Mouse (Mus musculus): ENCODE results near the gene A030014E15Rik. TPM values are rescaled to one million over a fixed set of nuclear protein-coding genes. Genes with fewer than 3 reads are reported as not detected.

A030014E15Rik gene
- polyA plus RNA-seq, 1 experiment from 2014 or later, result not detected

- Histone ChIP-seq H3K9me3 (replicated peaks; ENCODE audit: control insufficient read depth, low read length) (no peaks in the 10 kb centered on the region), H3K27me3 (ENCODE audit: control insufficient read depth, insufficient read depth, low read depth, low read length) (no peaks in the 10 kb centered on the region), H3K36me3 (ENCODE audit: control insufficient read depth, insufficient read depth) (no peaks in the 10 kb centered on the region), H3K4me2 (ENCODE audit: low read depth, low read length) (no peak overlapping the region), H3K4me1 (ENCODE audit: control insufficient read depth, low read depth, low read length) (no peaks in the 10 kb centered on the region), H3K4me3 (ENCODE audit: low read depth, low read length) (no peak overlapping the region), H3K9ac (ENCODE audit: low read depth, low read length) (no peak overlapping the region), H3K27ac (ENCODE audit: low read length) (no peak overlapping the region)
- WGBS (ENCODE audit: insufficient replicate concordance), result 37% methylated on average over 3 of the region's 3 CpGs
- no peak for ATAC-seq (ENCODE audit: low read depth)
Measured at GRCm38 (mm10) chr1:82966413-82966812, 41.7 kb downstream of the A030014E15Rik start.

- H3K36me3 ChIP-seq (ENCODE audit: control insufficient read depth, insufficient read depth), result no peaks in the 10 kb centered on the region
- H3K27me3 ChIP-seq (ENCODE audit: control insufficient read depth, insufficient read depth, low read depth, low read length), result no peaks in the 10 kb centered on the region
- no peak overlapping the region for H3K4me3 ChIP-seq (ENCODE audit: low read depth, low read length)
- H3K9me3 ChIP-seq (replicated peaks; ENCODE audit: control insufficient read depth, low read length), result no peaks in the 10 kb centered on the region
- H3K4me1 ChIP-seq (ENCODE audit: control insufficient read depth, low read depth, low read length), result no peaks in the 10 kb centered on the region
- ATAC-seq (ENCODE audit: low read depth), result peak; percentile 60
- WGBS (ENCODE audit: insufficient replicate concordance), result 21% methylated on average over 4 of the region's 4 CpGs
- no peak overlapping the region for H3K27ac ChIP-seq (ENCODE audit: low read length)
- H3K4me2 ChIP-seq (ENCODE audit: low read depth, low read length), result no peak overlapping the region
- no peak overlapping the region for H3K9ac ChIP-seq (ENCODE audit: low read depth, low read length)
Measured at GRCm38 (mm10) chr1:82972046-82972445, 47.3 kb downstream of the A030014E15Rik start.

GRCm38 (mm10) chr1:82973244-82973643 lies 48.5 kb downstream of the A030014E15Rik start:
- H3K27me3 ChIP-seq (ENCODE audit: control insufficient read depth, insufficient read depth, low read depth, low read length), result no peaks in the 10 kb centered on the region
- 45% methylated on average over 1 of the region's 1 CpGs for WGBS (ENCODE audit: insufficient replicate concordance)
- H3K4me3 ChIP-seq (ENCODE audit: low read depth, low read length), result no peak overlapping the region
- no peaks in the 10 kb centered on the region for H3K9me3 ChIP-seq (replicated peaks; ENCODE audit: control insufficient read depth, low read length)
- no peaks in the 10 kb centered on the region for H3K4me1 ChIP-seq (ENCODE audit: control insufficient read depth, low read depth, low read length)
- H3K36me3 ChIP-seq (ENCODE audit: control insufficient read depth, insufficient read depth), result no peaks in the 10 kb centered on the region
- H3K4me2 ChIP-seq (ENCODE audit: low read depth, low read length), result no peak overlapping the region
- H3K27ac ChIP-seq (ENCODE audit: low read length), result no peak overlapping the region
- H3K9ac ChIP-seq (ENCODE audit: low read depth, low read length), result no peak overlapping the region
- ATAC-seq (ENCODE audit: low read depth), result no peak

- no peaks in the 10 kb centered on the region for H3K36me3 ChIP-seq (ENCODE audit: control insufficient read depth, insufficient read depth)
- no peak overlapping the region for H3K27ac ChIP-seq (ENCODE audit: low read length)
- 27% methylated on average over 6 of the region's 6 CpGs for WGBS (ENCODE audit: insufficient replicate concordance)
- no peak overlapping the region for H3K4me3 ChIP-seq (ENCODE audit: low read depth, low read length)
- H3K9me3 ChIP-seq (replicated peaks; ENCODE audit: control insufficient read depth, low read length), result no peaks in the 10 kb centered on the region
- H3K4me1 ChIP-seq (ENCODE audit: control insufficient read depth, low read depth, low read length), result no peaks in the 10 kb centered on the region
- no peak overlapping the region for H3K9ac ChIP-seq (ENCODE audit: low read depth, low read length)
- no peaks in the 10 kb centered on the region for H3K27me3 ChIP-seq (ENCODE audit: control insufficient read depth, insufficient read depth, low read depth, low read length)
- no peak overlapping the region for H3K4me2 ChIP-seq (ENCODE audit: low read depth, low read length)
- ATAC-seq (ENCODE audit: low read depth), result no peak
Measured at GRCm38 (mm10) chr1:82973901-82974300, 49.2 kb downstream of the A030014E15Rik start.

- Histone ChIP-seq H3K4me1 (ENCODE audit: control insufficient read depth, low read depth, low read length) (no peaks in the 10 kb centered on the region), H3K27me3 (ENCODE audit: control insufficient read depth, insufficient read depth, low read depth, low read length) (no peaks in the 10 kb centered on the region), H3K9me3 (replicated peaks; ENCODE audit: control insufficient read depth, low read length) (no peaks in the 10 kb centered on the region), H3K4me3 (ENCODE audit: low read depth, low read length) (no peak overlapping the region), H3K27ac (ENCODE audit: low read length) (no peak overlapping the region), H3K4me2 (ENCODE audit: low read depth, low read length) (no peak overlapping the region), H3K9ac (ENCODE audit: low read depth, low read length) (no peak overlapping the region), H3K36me3 (ENCODE audit: control insufficient read depth, insufficient read depth) (no peaks in the 10 kb centered on the region)
- ATAC-seq (ENCODE audit: low read depth), result peak; percentile 68
- 26% methylated on average over 9 of the region's 9 CpGs for WGBS (ENCODE audit: insufficient replicate concordance)
Measured at GRCm38 (mm10) chr1:82974342-82974741, 49.6 kb downstream of the A030014E15Rik start.

Other genes starting within 250 kb of the A030014E15Rik start
- gene Mff, start 200.0 kb upstream of the A030014E15Rik start, polyA plus RNA-seq (2015; fragmentation: Nextera tagmentation; extraction: Ambion mirVana), result 156 and 164 TPM in 2 replicates
- 1.2 TPM in 1 of 2 replicates, not detected in the other for gene Tm4sf20, start 156.5 kb upstream of the A030014E15Rik start, polyA plus RNA-seq (2015; fragmentation: Nextera tagmentation; extraction: Ambion mirVana)
- not detected in 2 replicates for gene Gm47791, start 153.7 kb upstream of the A030014E15Rik start, polyA plus RNA-seq (2015; fragmentation: Nextera tagmentation; extraction: Ambion mirVana)
- 39.0 and 44.7 TPM in 2 replicates for gene Agfg1, start 85.4 kb upstream of the A030014E15Rik start, polyA plus RNA-seq (2015; fragmentation: Nextera tagmentation; extraction: Ambion mirVana)
- gene A030005L19Rik, start 11.6 kb upstream of the A030014E15Rik start, polyA plus RNA-seq (2015; fragmentation: Nextera tagmentation; extraction: Ambion mirVana), result 0.11 TPM in 1 of 2 replicates, not detected in the other
- gene Gm6217, start 6.5 kb downstream of the A030014E15Rik start, polyA plus RNA-seq (2015; fragmentation: Nextera tagmentation; extraction: Ambion mirVana), result not detected in 2 replicates
- gene A030003K21Rik, start 18.5 kb downstream of the A030014E15Rik start, polyA plus RNA-seq (2015; fragmentation: Nextera tagmentation; extraction: Ambion mirVana), result not detected in 2 replicates
- gene Gm7544, start 31.1 kb downstream of the A030014E15Rik start, polyA plus RNA-seq (2015; fragmentation: Nextera tagmentation; extraction: Ambion mirVana), result not detected in 2 replicates
- gene Gm47955, start 35.4 kb downstream of the A030014E15Rik start, polyA plus RNA-seq (2015; fragmentation: Nextera tagmentation; extraction: Ambion mirVana), result not detected in 2 replicates
- not detected in 2 replicates for gene Gm47959, start 75.6 kb downstream of the A030014E15Rik start, polyA plus RNA-seq (2015; fragmentation: Nextera tagmentation; extraction: Ambion mirVana)
- gene Slc19a3, start 113.5 kb downstream of the A030014E15Rik start, polyA plus RNA-seq (2015; fragmentation: Nextera tagmentation; extraction: Ambion mirVana), result 0.08 TPM in 1 of 2 replicates, not detected in the other
- not detected in 2 replicates for gene Krtap28-10, start 117.6 kb downstream of the A030014E15Rik start, polyA plus RNA-seq (2015; fragmentation: Nextera tagmentation; extraction: Ambion mirVana)
- not detected in 2 replicates for gene Gm47969, start 120.0 kb downstream of the A030014E15Rik start, polyA plus RNA-seq (2015; fragmentation: Nextera tagmentation; extraction: Ambion mirVana)
- not detected in 2 replicates for gene A030005K14Rik, start 134.5 kb downstream of the A030014E15Rik start, polyA plus RNA-seq (2015; fragmentation: Nextera tagmentation; extraction: Ambion mirVana)
- gene Krtap28-13, start 136.0 kb downstream of the A030014E15Rik start, polyA plus RNA-seq (2015; fragmentation: Nextera tagmentation; extraction: Ambion mirVana), result not detected in 2 replicates
- gene Ccl20, start 191.8 kb downstream of the A030014E15Rik start, polyA plus RNA-seq (2015; fragmentation: Nextera tagmentation; extraction: Ambion mirVana), result not detected in 2 replicates
- not detected in 2 replicates for gene Daw1, start 234.8 kb downstream of the A030014E15Rik start, polyA plus RNA-seq (2015; fragmentation: Nextera tagmentation; extraction: Ambion mirVana)